Mouse (Mus musculus) WW6 (cell line): ENCODE results near the gene Gna14.

Experiments used
- DNase-seq: peaks from one replicate; pipeline ENCODE4 v3.0.0-alpha.2; 2013; ENCODE audit warnings: low read depth, low spot score

Gna14 gene

GRCm38 (mm10) chr19:16510343-16511080 lies 75.0 kb downstream of the Gna14 start:
- no peak for DNase-seq

GRCm38 (mm10) chr19:16511081-16511420 lies 75.5 kb downstream of the Gna14 start:
- DNase-seq = no peak

GRCm38 (mm10) chr19:16514201-16514600 lies 78.6 kb downstream of the Gna14 start:
- DNase-seq = no peak

GRCm38 (mm10) chr19:16518569-16518968 lies 83.0 kb downstream of the Gna14 start:
- DNase-seq = no peak

GRCm38 (mm10) chr19:16520608-16521007 lies 85.0 kb downstream of the Gna14 start:
- no peak for DNase-seq

GRCm38 (mm10) chr19:16526302-16526880 lies 90.8 kb downstream of the Gna14 start:
- DNase-seq = no peak

- no peak for DNase-seq
These were observed 91.5 kb downstream of the Gna14 start for GRCm38 (mm10) chr19:16527031-16527430.

- no peak for DNase-seq
These were observed 92.8 kb downstream of the Gna14 start for GRCm38 (mm10) chr19:16528225-16528828.

GRCm38 (mm10) chr19:16529293-16529920 lies 93.8 kb downstream of the Gna14 start:
- DNase-seq = no peak

GRCm38 (mm10) chr19:16529999-16530398 lies 94.4 kb downstream of the Gna14 start:
- DNase-seq = no peak

- DNase-seq = no peak
These were observed 98.7 kb downstream of the Gna14 start for GRCm38 (mm10) chr19:16534311-16534710.

- DNase-seq = no peak
These were observed 102.9 kb downstream of the Gna14 start for GRCm38 (mm10) chr19:16538416-16538815.

GRCm38 (mm10) chr19:16543688-16544087 lies 108.1 kb downstream of the Gna14 start:
- DNase-seq = no peak

- DNase-seq = no peak
These were observed 121.4 kb downstream of the Gna14 start for GRCm38 (mm10) chr19:16556988-16557387.

GRCm38 (mm10) chr19:16557971-16558370 lies 122.4 kb downstream of the Gna14 start:
- peak; percentile 7 for DNase-seq

- DNase-seq = no peak
These were observed 123.0 kb downstream of the Gna14 start for GRCm38 (mm10) chr19:16558570-16558969.

GRCm38 (mm10) chr19:16559243-16559896 lies 123.8 kb downstream of the Gna14 start:
- no peak for DNase-seq

- DNase-seq = no peak
These were observed 127.1 kb downstream of the Gna14 start for GRCm38 (mm10) chr19:16562676-16563075.

GRCm38 (mm10) chr19:16576790-16577189 lies 141.2 kb downstream of the Gna14 start:
- DNase-seq = no peak

GRCm38 (mm10) chr19:16579656-16580260 lies 144.2 kb downstream of the Gna14 start:
- no peak for DNase-seq

- no peak for DNase-seq
These were observed 144.9 kb downstream of the Gna14 start for GRCm38 (mm10) chr19:16580501-16580900.

- DNase-seq = no peak
These were observed 149.0 kb downstream of the Gna14 start for GRCm38 (mm10) chr19:16584546-16584945.
